Mouse (Mus musculus) embryonic facial prominence, embryonic 10.5 days (tissue): ENCODE measurements around the gene Rps6kc1. TPM values are rescaled to one million over a fixed set of nuclear protein-coding genes. Genes with fewer than 3 reads are reported as not detected.

ENCODE experiments used
- DNase-seq: peaks from one replicate; pipeline ENCODE4 v3.0.0-alpha.2; 2017; ENCODE audit warnings: low spot score
- H3K27ac ChIP-seq: fragments of 300-500 bp; sonication (generic); replicated peaks from 2 replicates; pipeline ENCODE4 v1.5.1; 2016; ENCODE audit warnings: mild to moderate bottlenecking
- H3K27me3 ChIP-seq: fragments of 300-500 bp; sonication (generic); replicated peaks from 2 replicates; pipeline ENCODE4 v1.6.1; 2016; ENCODE audit warnings: low read depth, mild to moderate bottlenecking; ENCODE audit not compliant: poor library complexity, severe bottlenecking
- H3K36me3 ChIP-seq: fragments of 300-500 bp; sonication (generic); replicated peaks from 2 replicates; pipeline ENCODE4 v1.6.1; 2016; ENCODE audit warnings: mild to moderate bottlenecking, moderate library complexity
- H3K4me1 ChIP-seq: fragments of 300-500 bp; sonication (generic); 2 replicates; pipeline ENCODE4 v1.6.1; 2016
- H3K4me3 ChIP-seq: fragments of 300-500 bp; sonication (generic); 2 replicates; pipeline ENCODE4 v1.5.1; 2016; ENCODE audit warnings: mild to moderate bottlenecking, moderate library complexity
- H3K9me3 ChIP-seq: fragments of 300-500 bp; sonication (generic); 2 replicates; pipeline ENCODE4 v1.6.1; 2016; ENCODE audit warnings: mild to moderate bottlenecking
- WGBS: fragments of 180-500 bp; shearing (Covaris S2); methylation state at CpG from one replicate; pipeline ENCODE4 v1.1.7; 2016; 5-methylcytosine and 5-hydroxymethylcytosine counted together
- polyA plus RNA-seq: library from polyadenylated mRNA; unstranded; fragments of >200 nt; fragmentation: Nextera tagmentation; extraction: Ambion mirVana; gene quantifications from 2 replicates; pipeline ENCODE4 v1.2.1, GENCODE M21; 2016

Gene Rps6kc1
- polyA plus RNA-seq, 1 experiment from 2014 or later, result 16.9 TPM

- no peaks in the 10 kb centered on the region for H3K9me3 ChIP-seq
- no peak overlapping the region for H3K27ac ChIP-seq
- H3K4me1 ChIP-seq, result peaks cover 9% of the 10 kb centered on the region
- H3K27me3 ChIP-seq, result no peaks in the 10 kb centered on the region
- WGBS, result 81% methylated on average over 11 of the region's 11 CpGs
- H3K36me3 ChIP-seq, result peaks cover 5% of the 10 kb centered on the region
- no peak for DNase-seq
- no peak overlapping the region for H3K4me3 ChIP-seq
Measured at GRCm38 (mm10) chr1:190849162-190849865, 62.3 kb downstream of the Rps6kc1 start.

GRCm38 (mm10) chr1:190848676-190849075 is 62.9 kb downstream of the Rps6kc1 start:
- no peaks in the 10 kb centered on the region for H3K27me3 ChIP-seq
- 45% methylated on average over 3 of the region's 3 CpGs for WGBS
- no peaks in the 10 kb centered on the region for H3K9me3 ChIP-seq
- H3K4me1 ChIP-seq, result peaks cover 9% of the 10 kb centered on the region
- no peak overlapping the region for H3K27ac ChIP-seq
- no peak overlapping the region for H3K4me3 ChIP-seq
- H3K36me3 ChIP-seq, result peaks cover 11% of the 10 kb centered on the region
- DNase-seq, result peak; percentile 35

- Histone ChIP-seq H3K4me1 (peaks cover 9% of the 10 kb centered on the region), H3K27ac (no peak overlapping the region), H3K27me3 (no peaks in the 10 kb centered on the region), H3K4me3 (no peak overlapping the region), H3K9me3 (no peaks in the 10 kb centered on the region), H3K36me3 (peaks cover 25% of the 10 kb centered on the region)
- no peak for DNase-seq
- WGBS, result 88% methylated on average over 3 of the region's 3 CpGs
Measured at GRCm38 (mm10) chr1:190846956-190847355, 64.6 kb downstream of the Rps6kc1 start.

GRCm38 (mm10) chr1:190846074-190846730 is 65.4 kb downstream of the Rps6kc1 start:
- H3K27ac ChIP-seq, result no peak overlapping the region

GRCm38 (mm10) chr1:190845419-190845818 is 66.2 kb downstream of the Rps6kc1 start:
- Histone ChIP-seq H3K4me1 (peaks cover 9% of the 10 kb centered on the region), H3K27me3 (no peaks in the 10 kb centered on the region), H3K36me3 (peaks cover 27% of the 10 kb centered on the region), H3K9me3 (no peaks in the 10 kb centered on the region), H3K27ac (no peak overlapping the region), H3K4me3 (no peak overlapping the region)
- 80% methylated on average over 4 of the region's 4 CpGs for WGBS
- DNase-seq, result no peak

More at GRCm38 (mm10) chr1:190846074-190846730, 65.4 kb downstream of the Rps6kc1 start:
- Histone ChIP-seq H3K36me3 (peaks cover 27% of the 10 kb centered on the region), H3K4me3 (no peak overlapping the region), H3K4me1 (peaks cover 9% of the 10 kb centered on the region), H3K27me3 (no peaks in the 10 kb centered on the region), H3K9me3 (no peaks in the 10 kb centered on the region)
- DNase-seq, result no peak
- WGBS, result 93% methylated on average over 11 of the region's 11 CpGs

GRCm38 (mm10) chr1:190844356-190844755 is 67.2 kb downstream of the Rps6kc1 start:
- peaks cover 9% of the 10 kb centered on the region for H3K4me1 ChIP-seq
- WGBS, result 88% methylated on average over 11 of the region's 11 CpGs
- no peaks in the 10 kb centered on the region for H3K27me3 ChIP-seq
- no peak overlapping the region for H3K27ac ChIP-seq
- peaks cover 27% of the 10 kb centered on the region for H3K36me3 ChIP-seq
- no peak for DNase-seq
- H3K4me3 ChIP-seq, result no peak overlapping the region
- no peaks in the 10 kb centered on the region for H3K9me3 ChIP-seq

GRCm38 (mm10) chr1:190836046-190836445 is 75.5 kb downstream of the Rps6kc1 start:
- DNase-seq, result no peak
- H3K9me3 ChIP-seq, result no peaks in the 10 kb centered on the region
- H3K27me3 ChIP-seq, result no peaks in the 10 kb centered on the region
- WGBS, result 92% methylated on average over 2 of the region's 2 CpGs
- H3K27ac ChIP-seq, result no peak overlapping the region
- no peak overlapping the region for H3K4me3 ChIP-seq
- H3K4me1 ChIP-seq, result no peaks in the 10 kb centered on the region; the same call in 1 of the 2 replicates
- H3K36me3 ChIP-seq, result peaks cover 8% of the 10 kb centered on the region

- WGBS, result 67% methylated on average over 7 of the region's 7 CpGs
- Histone ChIP-seq H3K27me3 (no peaks in the 10 kb centered on the region), H3K4me1 (no peaks in the 10 kb centered on the region; the same call in 1 of the 2 replicates), H3K36me3 (peaks cover 15% of the 10 kb centered on the region), H3K4me3 (no peak overlapping the region), H3K27ac (no peak overlapping the region), H3K9me3 (no peaks in the 10 kb centered on the region)
- DNase-seq, result no peak
Measured at GRCm38 (mm10) chr1:190834201-190834907, 77.2 kb downstream of the Rps6kc1 start.

GRCm38 (mm10) chr1:190832965-190833630 is 78.5 kb downstream of the Rps6kc1 start:
- no peaks in the 10 kb centered on the region; the same call in 1 of the 2 replicates for H3K4me1 ChIP-seq
- no peak overlapping the region for H3K27ac ChIP-seq
- H3K36me3 ChIP-seq, result peaks cover 15% of the 10 kb centered on the region
- WGBS, result 89% methylated on average over 8 of the region's 8 CpGs
- no peaks in the 10 kb centered on the region for H3K27me3 ChIP-seq
- DNase-seq, result no peak
- H3K4me3 ChIP-seq, result no peak overlapping the region
- no peaks in the 10 kb centered on the region for H3K9me3 ChIP-seq

- Histone ChIP-seq H3K9me3 (no peaks in the 10 kb centered on the region), H3K27ac (no peak overlapping the region), H3K27me3 (no peaks in the 10 kb centered on the region), H3K4me3 (no peak overlapping the region), H3K36me3 (peaks cover 12% of the 10 kb centered on the region), H3K4me1 (no peaks in the 10 kb centered on the region; the same call in 1 of the 2 replicates)
- WGBS, result 66% methylated on average over 10 of the region's 10 CpGs
- peak; percentile 35 for DNase-seq
Measured at GRCm38 (mm10) chr1:190831839-190832497, 79.6 kb downstream of the Rps6kc1 start.

GRCm38 (mm10) chr1:190826486-190827034 is 85.0 kb downstream of the Rps6kc1 start:
- Histone ChIP-seq H3K27me3 (no peaks in the 10 kb centered on the region), H3K36me3 (peaks cover 7% of the 10 kb centered on the region; the same call in 1 of the 2 replicates), H3K9me3 (no peaks in the 10 kb centered on the region), H3K4me3 (no peak overlapping the region), H3K4me1 (no peaks in the 10 kb centered on the region), H3K27ac (no peak overlapping the region)
- DNase-seq, result no peak
- WGBS, result 93% methylated on average over 9 of the region's 9 CpGs
